Mouse (Mus musculus): ENCODE results near the gene Rps12. TPM values are rescaled to one million over a fixed set of nuclear protein-coding genes. Genes with fewer than 3 reads are reported as not detected.

Rps12 gene
- total and polyA plus RNA-seq, 3 experiments = 135 to 5,608 (median 1,493) TPM

GRCm38 (mm10) chr10:23812852-23813766 lies 26.0 kb upstream of the Rps12 start:
- H3K27me3 ChIP-seq (ENCODE audit: control insufficient read depth in 1 of 2, insufficient read depth in 2 of 2, low read length in 2 of 2) = no peaks in the 10 kb centered on the region; a peak in 1 of 4 replicates
- H3K79me2 ChIP-seq (ENCODE audit: control insufficient read depth, insufficient read depth, low read length, poor library complexity) = no peaks in the 10 kb centered on the region
- H3K4me3 ChIP-seq (ENCODE audit: control insufficient read depth in 1 of 2, insufficient read depth in 1 of 2, low read depth in 2 of 2, low read length in 2 of 2) = no peak overlapping the region
- no peaks in the 10 kb centered on the region for H3K36me3 ChIP-seq (ENCODE audit: control insufficient read depth in 1 of 2, insufficient read depth in 2 of 2, low read length in 2 of 2)
- peaks cover 0 to 4% of the 10 kb centered on the region in 2 experiments; a peak in 1 of 4 replicates for H3K4me1 ChIP-seq (ENCODE audit: control insufficient read depth in 1 of 2, insufficient read depth in 2 of 2, low read length in 2 of 2)
- no peak overlapping the region for H3K27ac ChIP-seq (ENCODE audit: control insufficient read depth, low read depth, low read length)
- H3K9ac ChIP-seq (ENCODE audit: control insufficient read depth, low read depth, low read length, poor library complexity, severe bottlenecking) = no peak overlapping the region
- H3K9me3 ChIP-seq (replicated peaks; ENCODE audit: insufficient read depth, low read length) = no peaks in the 10 kb centered on the region
- DNase-seq (ENCODE audit: low read depth, low spot score) = peak; percentile 15
- TF ChIP-seq POLR2AphosphoS5 (IDR thresholded peaks at IDR 0.05; ENCODE audit: borderline replicate concordance, low read depth, low read length) = no peak
- no peak for TF ChIP-seq RCOR1 (IDR thresholded peaks at IDR 0.05; ENCODE audit: low read depth, low read length)
- no peak for TF ChIP-seq CHD1 (IDR thresholded peaks at IDR 0.05; ENCODE audit: low read depth, low read length)
- no peak for TF ChIP-seq GATA1 (IDR thresholded peaks at IDR 0.05; ENCODE audit: low read depth, low read length)
- TF ChIP-seq TAL1 (IDR thresholded peaks at IDR 0.05; ENCODE audit: low read length) = no peak
- no peak for TF ChIP-seq MAZ (IDR thresholded peaks at IDR 0.05; ENCODE audit: low read depth, low read length)

GRCm38 (mm10) chr10:23812438-23812759 lies 25.3 kb upstream of the Rps12 start:
- H3K27me3 ChIP-seq (ENCODE audit: control insufficient read depth in 1 of 2, insufficient read depth in 2 of 2, low read length in 2 of 2) = no peaks in the 10 kb centered on the region; a peak in 1 of 4 replicates
- no peaks in the 10 kb centered on the region for H3K9me3 ChIP-seq (replicated peaks; ENCODE audit: insufficient read depth, low read length)
- no peaks in the 10 kb centered on the region for H3K36me3 ChIP-seq (ENCODE audit: control insufficient read depth in 1 of 2, insufficient read depth in 2 of 2, low read length in 2 of 2)
- TF ChIP-seq RAD21 (IDR thresholded peaks at IDR 0.05; ENCODE audit: low read depth, low read length) = no peak
- TF ChIP-seq USF1 (IDR thresholded peaks at IDR 0.05; ENCODE audit: low read depth, low read length) = no peak
- no peak for TF ChIP-seq TAL1 (IDR thresholded peaks at IDR 0.05; ENCODE audit: low read length)
- H3K9ac ChIP-seq (ENCODE audit: control insufficient read depth, low read depth, low read length, poor library complexity, severe bottlenecking) = no peak overlapping the region
- no peaks in the 10 kb centered on the region for H3K79me2 ChIP-seq (ENCODE audit: control insufficient read depth, insufficient read depth, low read length, poor library complexity)
- H3K27ac ChIP-seq (ENCODE audit: control insufficient read depth, low read depth, low read length) = no peak overlapping the region
- H3K4me1 ChIP-seq (ENCODE audit: control insufficient read depth in 1 of 2, insufficient read depth in 2 of 2, low read length in 2 of 2) = peaks cover 0 to 4% of the 10 kb centered on the region in 2 experiments; a peak in 1 of 4 replicates
- H3K4me3 ChIP-seq (ENCODE audit: control insufficient read depth in 1 of 2, insufficient read depth in 1 of 2, low read depth in 2 of 2, low read length in 2 of 2) = no peak overlapping the region
- no peak for DNase-seq (ENCODE audit: low read depth, low spot score)

- Histone ChIP-seq H3K27me3 (ENCODE audit: control insufficient read depth in 1 of 2, insufficient read depth in 2 of 2, low read length in 2 of 2) (no peaks in the 10 kb centered on the region; a peak in 1 of 4 replicates), H3K4me3 (ENCODE audit: control insufficient read depth in 1 of 2, insufficient read depth in 1 of 2, low read depth in 2 of 2, low read length in 2 of 2) (no peak overlapping the region), H3K4me1 (ENCODE audit: control insufficient read depth in 1 of 2, insufficient read depth in 2 of 2, low read length in 2 of 2) (peaks cover 0 to 4% of the 10 kb centered on the region in 2 experiments; a peak in 1 of 4 replicates), H3K79me2 (ENCODE audit: control insufficient read depth, insufficient read depth, low read length, poor library complexity) (no peaks in the 10 kb centered on the region), H3K36me3 (ENCODE audit: control insufficient read depth in 1 of 2, insufficient read depth in 2 of 2, low read length in 2 of 2) (no peaks in the 10 kb centered on the region), H3K9me3 (replicated peaks; ENCODE audit: insufficient read depth, low read length) (no peaks in the 10 kb centered on the region), H3K27ac (ENCODE audit: control insufficient read depth, low read depth, low read length) (no peak overlapping the region), H3K9ac (ENCODE audit: control insufficient read depth, low read depth, low read length, poor library complexity, severe bottlenecking) (no peak overlapping the region)
- peak; percentile 70 for TF ChIP-seq SMC3 (IDR thresholded peaks at IDR 0.05; ENCODE audit: low read depth, low read length)
- peak; percentile 44 to 97 (median 78) for TF ChIP-seq CTCF (IDR thresholded peaks at IDR 0.05 in 2 of 3, conservative IDR thresholded peaks at IDR 0.05 in 1 of 3; ENCODE audit: control insufficient read depth in 1 of 3, insufficient read depth in 1 of 3, low read depth in 2 of 3, low read length in 3 of 3, poor library complexity in 1 of 3, severe bottlenecking in 1 of 3)
- TF ChIP-seq ZKSCAN1 (IDR thresholded peaks at IDR 0.05; ENCODE audit: low read depth, low read length) = 0 out of 2 replicates have a peak, but pooled peaks have one; percentile 45
- peak; percentile 51 for TF ChIP-seq RAD21 (IDR thresholded peaks at IDR 0.05; ENCODE audit: low read depth, low read length)
- no peak for TF ChIP-seq POLR2AphosphoS2 (IDR thresholded peaks at IDR 0.05; ENCODE audit: low read length)
- TF ChIP-seq RCOR1 (IDR thresholded peaks at IDR 0.05; ENCODE audit: low read depth, low read length) = no peak
- TF ChIP-seq ZC3H11A (IDR thresholded peaks at IDR 0.05; ENCODE audit: low read depth, low read length) = peak; percentile 22; the same call in 1 of the 2 replicates
- TF ChIP-seq MYC (IDR thresholded peaks at IDR 0.05; ENCODE audit: low read depth, low read length) = 0 out of 2 replicates have a peak, but pooled peaks have one; percentile 22
- DNase-seq (ENCODE audit: low read depth, low spot score) = peak; percentile 83
Observed at GRCm38 (mm10) chr10:23811635-23812437, 24.8 kb upstream of the Rps12 start.
